Mouse (Mus musculus): ENCODE measurements at regions not wholly inside any gene's neighbourhood (a gene's known extent, or its start where the extent isn't known, plus 50 kb on each side); places are given as distances from the start of the nearest gene placed in this dataset.

GRCm38 (mm10) chr7:71541467-71541866 lies 190.2 kb upstream of the Gm10295 start:
- no peaks in the 10 kb centered on the region for H3K9me3 ChIP-seq
- ATAC-seq (ENCODE audit: insufficient number of reproducible peaks, insufficient read depth, low FRiP score, low TSS enrichment): no peak
- no peak overlapping the region for H3K4me3 ChIP-seq
- no peak overlapping the region for H3K27ac ChIP-seq
- no peak overlapping the region for H3K9ac ChIP-seq
- H3K27me3 ChIP-seq: no peaks in the 10 kb centered on the region
- no peaks in the 10 kb centered on the region for H3K36me3 ChIP-seq
- 67% methylated on average over 2 of the region's 2 CpGs for WGBS
- no peak overlapping the region for H3K4me2 ChIP-seq (replicated peaks)
- no peaks in the 10 kb centered on the region for H3K4me1 ChIP-seq

DNA sequence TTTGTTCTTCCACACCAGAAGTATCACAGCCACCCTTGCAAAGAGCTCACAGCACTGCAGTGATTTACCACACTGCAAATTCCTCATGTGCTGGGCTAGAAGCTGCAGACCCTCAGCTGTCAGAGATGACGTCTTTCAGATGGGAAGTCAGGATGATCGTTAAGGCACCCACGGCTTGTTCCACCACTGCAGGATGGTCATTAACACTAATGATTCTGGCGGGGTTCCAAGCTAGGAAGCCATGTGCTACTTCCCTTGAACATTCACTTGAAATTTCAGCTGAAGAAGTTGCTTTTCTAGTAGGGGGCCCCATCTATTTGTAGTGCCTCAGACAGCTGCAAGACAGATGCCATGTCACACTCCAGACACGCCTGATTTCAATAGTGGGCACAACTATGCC lies 181.8 kb upstream of the Gm10295 start:
- H3K27me3 ChIP-seq: no peaks in the 10 kb centered on the region
- H3K9me3 ChIP-seq: no peaks in the 10 kb centered on the region
- H3K9ac ChIP-seq: no peak overlapping the region
- ATAC-seq (ENCODE audit: insufficient number of reproducible peaks, insufficient read depth, low FRiP score, low TSS enrichment): no peak
- no peak overlapping the region for H3K27ac ChIP-seq
- H3K4me3 ChIP-seq: no peak overlapping the region
- H3K4me1 ChIP-seq: 0 out of 2 replicates have a peak, but pooled peaks cover 6% of the 10 kb centered on the region
- no peaks in the 10 kb centered on the region for H3K36me3 ChIP-seq
- H3K4me2 ChIP-seq (replicated peaks): no peak overlapping the region
- 44% methylated on average over 5 of the region's 5 CpGs for WGBS

DNA sequence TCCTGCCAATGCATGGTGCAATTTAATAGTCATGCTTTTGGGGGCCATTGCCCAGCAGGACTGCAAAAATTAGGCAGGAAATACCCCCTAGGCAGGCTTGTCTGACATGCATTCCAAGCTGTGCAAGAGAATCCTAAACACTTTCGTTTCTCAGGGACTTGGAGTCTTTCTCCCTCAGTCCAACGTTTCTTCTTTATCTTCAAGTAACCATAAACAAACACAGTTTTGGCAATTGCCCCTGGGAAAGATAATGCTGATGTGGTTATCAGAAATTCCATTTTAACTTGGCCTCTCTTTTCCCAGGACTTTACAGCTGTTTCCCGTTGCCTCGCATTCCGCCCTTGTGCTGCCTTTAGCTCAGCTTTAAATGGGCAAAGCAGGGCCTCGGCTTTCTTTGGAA lies 180.2 kb upstream of the Gm10295 start:
- H3K9ac ChIP-seq: no peak overlapping the region
- 0 out of 2 replicates have a peak, but pooled peaks cover 6% of the 10 kb centered on the region for H3K4me1 ChIP-seq
- no peak overlapping the region for H3K4me3 ChIP-seq
- H3K27me3 ChIP-seq: no peaks in the 10 kb centered on the region
- H3K27ac ChIP-seq: 0 out of 2 replicates have a peak overlapping the region, but pooled peaks have one; percentile 23
- WGBS: 19% methylated on average over 6 of the region's 6 CpGs
- no peak for ATAC-seq (ENCODE audit: insufficient number of reproducible peaks, insufficient read depth, low FRiP score, low TSS enrichment)
- H3K4me2 ChIP-seq (replicated peaks): no peak overlapping the region
- H3K36me3 ChIP-seq: no peaks in the 10 kb centered on the region
- no peaks in the 10 kb centered on the region for H3K9me3 ChIP-seq

GRCm38 (mm10) chr7:71530922-71531321 lies 179.6 kb upstream of the Gm10295 start:
- WGBS: 84% methylated on average over 4 of the region's 4 CpGs
- Histone ChIP-seq H3K36me3 (no peaks in the 10 kb centered on the region), H3K9ac (no peak overlapping the region), H3K4me3 (no peak overlapping the region), H3K27ac (no peak overlapping the region), H3K4me2 (replicated peaks) (no peak overlapping the region), H3K4me1 (0 out of 2 replicates have a peak, but pooled peaks cover 6% of the 10 kb centered on the region), H3K9me3 (no peaks in the 10 kb centered on the region), H3K27me3 (no peaks in the 10 kb centered on the region)
- no peak for ATAC-seq (ENCODE audit: insufficient number of reproducible peaks, insufficient read depth, low FRiP score, low TSS enrichment)

DNA sequence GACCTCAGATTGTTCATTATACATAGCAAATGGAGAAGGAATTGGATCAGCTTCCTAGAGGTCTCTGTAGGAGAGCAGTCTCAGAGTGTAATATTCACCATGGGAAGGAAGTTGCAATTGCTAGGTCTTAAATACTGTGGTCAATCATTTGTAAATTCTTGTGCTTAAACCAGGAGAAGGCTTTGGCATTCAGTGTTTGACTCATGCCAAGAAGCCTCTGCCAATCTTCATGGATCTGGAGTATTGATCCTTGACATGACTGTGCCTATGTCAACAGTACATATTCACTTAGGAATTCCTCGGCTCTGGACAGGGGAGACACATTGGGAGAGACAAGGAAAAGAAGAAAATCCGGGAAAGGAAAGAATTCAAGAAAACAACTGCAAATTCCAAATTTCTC lies 174.9 kb upstream of the Gm10295 start:
- no peak for ATAC-seq (ENCODE audit: insufficient number of reproducible peaks, insufficient read depth, low FRiP score, low TSS enrichment)
- Histone ChIP-seq H3K9ac (no peak overlapping the region), H3K9me3 (no peaks in the 10 kb centered on the region), H3K27me3 (no peaks in the 10 kb centered on the region), H3K36me3 (no peaks in the 10 kb centered on the region), H3K27ac (no peak overlapping the region), H3K4me1 (no peaks in the 10 kb centered on the region), H3K4me3 (no peak overlapping the region), H3K4me2 (replicated peaks) (no peak overlapping the region)
- WGBS: 75% methylated on average over 2 of the region's 2 CpGs

GRCm38 (mm10) chr7:71524577-71525126 lies 173.4 kb upstream of the Gm10295 start:
- ATAC-seq (ENCODE audit: insufficient number of reproducible peaks, insufficient read depth, low FRiP score, low TSS enrichment): no peak
- H3K4me3 ChIP-seq: no peak overlapping the region
- H3K4me1 ChIP-seq: no peaks in the 10 kb centered on the region
- H3K27me3 ChIP-seq: no peaks in the 10 kb centered on the region
- no peak overlapping the region for H3K9ac ChIP-seq
- no peaks in the 10 kb centered on the region for H3K36me3 ChIP-seq
- H3K9me3 ChIP-seq: no peaks in the 10 kb centered on the region
- no peak overlapping the region for H3K4me2 ChIP-seq (replicated peaks)
- H3K27ac ChIP-seq: no peak overlapping the region

- Histone ChIP-seq H3K9ac (no peak overlapping the region), H3K9me3 (no peaks in the 10 kb centered on the region), H3K4me3 (no peak overlapping the region), H3K4me1 (no peaks in the 10 kb centered on the region), H3K27ac (no peak overlapping the region), H3K27me3 (no peaks in the 10 kb centered on the region), H3K4me2 (replicated peaks) (no peak overlapping the region), H3K36me3 (no peaks in the 10 kb centered on the region)
- no peak for ATAC-seq (ENCODE audit: insufficient number of reproducible peaks, insufficient read depth, low FRiP score, low TSS enrichment)
- WGBS: 81% methylated on average over 2 of the region's 2 CpGs
Measured at GRCm38 (mm10) chr7:71524119-71524518, 172.8 kb upstream of the Gm10295 start.

DNA sequence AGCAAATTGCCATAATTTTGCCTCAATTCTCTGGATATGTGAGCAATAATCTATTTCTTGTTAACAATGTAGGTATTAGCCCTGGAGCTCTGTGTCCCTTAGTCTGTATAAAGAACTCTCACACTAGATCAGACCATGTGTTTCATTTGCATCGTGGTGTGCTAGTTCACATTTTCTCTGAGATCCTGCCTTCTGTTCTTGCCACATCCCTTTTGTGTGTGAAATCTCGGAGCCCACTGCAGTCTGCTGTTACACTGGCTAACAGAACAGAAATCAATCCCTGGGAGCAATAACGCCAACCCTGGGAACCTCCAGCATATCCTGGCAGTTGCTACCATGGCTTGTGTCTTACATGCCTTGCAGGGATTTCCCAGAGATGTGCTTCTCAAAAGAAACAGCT lies 156.1 kb upstream of the Gm10295 start:
- 72% methylated on average over 3 of the region's 3 CpGs for WGBS
- Histone ChIP-seq H3K9ac (no peak overlapping the region), H3K27me3 (no peaks in the 10 kb centered on the region), H3K4me1 (no peaks in the 10 kb centered on the region), H3K9me3 (no peaks in the 10 kb centered on the region), H3K27ac (no peak overlapping the region), H3K4me2 (replicated peaks) (no peak overlapping the region), H3K4me3 (no peak overlapping the region), H3K36me3 (no peaks in the 10 kb centered on the region)
- ATAC-seq (ENCODE audit: insufficient number of reproducible peaks, insufficient read depth, low FRiP score, low TSS enrichment): no peak

GRCm38 (mm10) chr7:71500719-71501118 lies 149.4 kb upstream of the Gm10295 start:
- no peak overlapping the region for H3K4me2 ChIP-seq (replicated peaks)
- 65% methylated on average over 6 of the region's 6 CpGs for WGBS
- H3K9ac ChIP-seq: no peak overlapping the region
- H3K4me1 ChIP-seq: no peaks in the 10 kb centered on the region
- H3K4me3 ChIP-seq: no peak overlapping the region
- no peak for ATAC-seq (ENCODE audit: insufficient number of reproducible peaks, insufficient read depth, low FRiP score, low TSS enrichment)
- no peaks in the 10 kb centered on the region for H3K27me3 ChIP-seq
- H3K9me3 ChIP-seq: no peaks in the 10 kb centered on the region
- no peak overlapping the region for H3K27ac ChIP-seq
- no peaks in the 10 kb centered on the region for H3K36me3 ChIP-seq

GRCm38 (mm10) chr7:71498123-71498522 lies 146.8 kb upstream of the Gm10295 start:
- Histone ChIP-seq H3K36me3 (no peaks in the 10 kb centered on the region), H3K4me2 (replicated peaks) (no peak overlapping the region), H3K4me3 (no peak overlapping the region), H3K9me3 (no peaks in the 10 kb centered on the region), H3K9ac (no peak overlapping the region), H3K4me1 (no peaks in the 10 kb centered on the region), H3K27ac (no peak overlapping the region), H3K27me3 (no peaks in the 10 kb centered on the region)
- ATAC-seq (ENCODE audit: insufficient number of reproducible peaks, insufficient read depth, low FRiP score, low TSS enrichment): no peak
- WGBS: 88% methylated on average over 7 of the region's 7 CpGs

DNA sequence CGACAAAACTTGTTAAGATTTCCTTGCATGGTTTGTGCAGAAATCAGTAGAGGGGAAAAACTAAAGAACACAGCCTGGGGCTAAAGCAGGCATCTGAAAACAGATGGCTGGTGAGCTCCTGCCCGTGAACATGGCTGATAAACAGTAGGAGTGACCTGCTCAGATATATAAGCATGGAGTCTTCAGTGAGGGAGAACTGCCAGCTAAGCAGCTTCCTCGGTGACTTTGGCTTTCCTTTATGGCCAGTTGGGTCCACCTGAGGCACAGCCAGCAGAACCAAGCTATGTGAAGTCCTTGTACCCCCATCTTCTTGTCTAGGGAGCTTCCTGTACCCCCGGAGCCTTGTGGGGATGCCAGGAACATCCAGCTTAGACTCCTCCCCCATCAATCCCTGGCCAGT lies 139.8 kb upstream of the Gm10295 start:
- Histone ChIP-seq H3K27me3 (no peaks in the 10 kb centered on the region), H3K4me2 (replicated peaks) (no peak overlapping the region), H3K9ac (no peak overlapping the region), H3K36me3 (no peaks in the 10 kb centered on the region), H3K9me3 (no peaks in the 10 kb centered on the region), H3K4me1 (no peaks in the 10 kb centered on the region), H3K4me3 (no peak overlapping the region), H3K27ac (no peak overlapping the region)
- no peak for ATAC-seq (ENCODE audit: insufficient number of reproducible peaks, insufficient read depth, low FRiP score, low TSS enrichment)
- 57% methylated on average over 4 of the region's 4 CpGs for WGBS

DNA sequence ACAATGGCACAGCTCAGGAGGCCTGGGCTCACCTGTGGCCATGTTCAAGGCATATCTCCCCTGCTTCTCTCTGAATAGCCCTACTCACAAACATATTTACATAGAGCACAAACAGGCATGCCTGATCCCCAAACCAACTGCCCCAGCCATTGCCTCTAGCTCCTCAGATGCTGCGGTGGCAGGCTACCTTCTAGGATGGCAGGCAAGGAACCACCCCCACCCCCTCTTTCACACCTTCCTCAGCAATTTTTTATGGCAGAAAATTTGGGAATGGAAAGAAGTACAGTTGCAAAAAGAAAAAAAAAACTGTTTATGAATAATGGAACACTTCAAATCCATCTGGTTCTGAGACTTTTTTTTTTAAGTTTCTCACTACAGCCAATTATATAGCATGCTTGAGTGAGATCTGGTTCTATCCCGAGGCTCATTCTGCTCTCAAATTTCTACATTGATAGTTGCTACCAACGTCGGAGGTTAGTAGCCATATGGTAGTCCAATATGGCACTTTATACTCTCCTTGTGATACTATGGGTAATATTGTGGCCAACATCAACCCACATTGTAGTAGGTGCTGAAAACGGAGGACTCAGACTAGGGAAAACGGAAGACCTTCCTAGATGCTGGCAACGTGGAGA lies 136.8 kb upstream of the Gm10295 start:
- no peak overlapping the region for H3K9ac ChIP-seq
- 83% methylated on average over 7 of the region's 7 CpGs for WGBS
- no peak for ATAC-seq (ENCODE audit: insufficient number of reproducible peaks, insufficient read depth, low FRiP score, low TSS enrichment)

More for the DNA sequence above, 136.8 kb upstream of the Gm10295 start:
- Histone ChIP-seq H3K4me1 (no peaks in the 10 kb centered on the region), H3K27me3 (no peaks in the 10 kb centered on the region), H3K4me3 (no peak overlapping the region), H3K27ac (no peak overlapping the region), H3K9me3 (no peaks in the 10 kb centered on the region), H3K36me3 (no peaks in the 10 kb centered on the region), H3K4me2 (replicated peaks) (no peak overlapping the region)
